Mouse (Mus musculus) erythroblast, adult 5-6 weeks (primary cell): ENCODE measurements at regions not wholly inside any gene's neighbourhood (a gene's known extent, or its start where the extent isn't known, plus 50 kb on each side); places are given as distances from the start of the nearest gene placed in this dataset.
"Not testable (repeated sequence)": the region's sequence is repeated elsewhere in the genome, so short reads cannot be mapped to it uniquely, and the experiment has no call there.

ENCODE experiments used
- ATAC-seq: replicated peaks from 2 replicates; pipeline ENCODE4 v1.8.0; 2016; ENCODE audit warnings: moderate number of reproducible peaks, mild to moderate bottlenecking, moderate TSS enrichment, inconsistent platforms; ENCODE audit not compliant: poor library complexity, low FRiP score, severe bottlenecking

DNA sequence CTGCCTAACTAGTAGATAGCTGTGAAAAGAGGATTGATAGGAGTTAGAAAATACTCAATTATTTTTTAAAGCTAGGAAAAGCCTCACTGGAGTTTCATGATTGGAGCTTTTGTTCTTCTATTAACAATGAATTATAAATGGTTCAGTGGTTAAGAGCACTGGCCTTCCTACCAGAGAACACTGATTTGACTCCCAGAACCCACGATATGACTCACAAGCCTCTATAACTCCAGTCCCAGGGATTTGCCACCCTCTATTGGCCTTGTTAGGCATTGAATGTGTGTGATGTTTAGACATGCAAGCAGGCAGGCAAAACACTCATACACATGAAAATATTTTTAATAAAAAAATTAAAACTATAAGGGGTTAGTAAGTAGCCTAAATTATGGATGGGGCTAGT lies 704.4 kb downstream of the Rapgef2 start:
- ATAC-seq = no peak

DNA sequence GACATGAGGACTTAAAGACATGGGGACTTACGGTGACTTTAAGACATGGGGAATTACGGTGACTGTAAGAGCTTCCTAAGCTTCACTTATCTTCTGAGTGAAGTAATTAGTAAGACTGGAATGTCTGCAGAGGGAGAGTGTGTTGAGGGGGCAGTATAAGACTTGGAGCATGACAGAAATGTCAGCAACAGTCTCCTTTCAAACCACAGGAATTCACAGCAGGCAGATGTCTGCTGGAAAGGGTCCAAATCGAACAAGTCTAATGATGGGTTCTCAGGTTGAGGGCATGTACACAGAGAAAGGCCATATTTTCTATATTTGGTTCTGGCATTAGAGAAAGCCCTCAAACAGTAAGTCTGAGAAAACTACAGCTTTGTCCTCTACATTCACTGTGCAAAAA lies 705.2 kb downstream of the Rapgef2 start:
- no peak for ATAC-seq

DNA sequence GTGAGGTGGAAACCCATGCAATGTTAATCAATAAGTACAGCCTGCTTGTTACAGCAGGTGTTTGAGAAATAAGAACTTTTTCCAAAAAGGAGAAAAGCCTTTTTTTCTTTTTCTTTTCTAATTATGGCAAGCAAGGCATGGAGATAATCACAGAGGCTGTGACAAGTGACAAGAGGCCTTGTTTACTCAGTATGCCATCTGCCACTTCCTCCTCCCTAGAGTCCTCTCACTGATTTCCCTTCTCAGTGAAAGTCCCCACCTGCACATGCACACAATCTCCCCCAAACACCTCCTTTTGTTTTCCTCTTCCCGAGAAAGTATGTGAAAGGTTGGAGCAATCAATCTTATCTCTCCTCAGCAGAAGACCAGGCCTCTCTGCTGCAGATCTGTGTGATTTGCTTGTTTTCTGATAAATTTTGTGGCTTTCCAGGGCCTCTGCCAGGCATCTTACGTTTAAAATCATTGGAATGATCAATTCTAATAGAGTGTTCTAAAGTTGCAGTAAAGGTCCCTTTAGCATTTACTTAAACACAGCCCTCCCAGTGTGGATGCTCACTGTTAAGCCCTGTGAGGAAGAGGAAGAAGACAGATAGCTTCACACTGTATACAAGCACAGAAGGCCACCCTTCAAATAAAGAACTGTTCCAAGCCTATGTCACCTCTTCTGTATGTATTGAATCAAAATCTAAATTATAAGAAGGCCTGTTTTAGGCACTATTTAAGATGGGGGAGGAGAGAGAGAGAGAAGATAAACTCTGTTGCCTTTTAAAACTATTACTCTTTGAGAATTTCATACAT lies 710.5 kb downstream of the Rapgef2 start:
- no peak for ATAC-seq

DNA sequence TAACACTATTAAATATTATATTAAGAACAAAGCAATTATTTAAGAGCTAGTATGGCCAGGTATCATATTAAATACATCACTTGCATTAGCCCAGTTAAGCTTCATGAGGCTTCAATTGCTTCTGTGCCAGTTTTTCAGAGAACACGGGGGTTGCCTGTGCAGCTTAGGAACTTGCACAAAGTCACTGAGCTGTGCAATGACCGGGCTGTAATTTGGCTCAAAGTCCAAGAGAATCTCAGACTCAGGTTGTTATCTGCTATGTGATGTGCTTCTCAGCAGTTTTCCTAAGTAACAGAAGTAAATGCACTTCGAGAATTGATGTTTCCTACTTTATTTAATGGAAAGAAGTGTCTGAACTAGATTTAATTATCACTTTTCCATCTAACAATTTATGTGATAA lies 711.5 kb downstream of the Rapgef2 start:
- ATAC-seq = no peak

DNA sequence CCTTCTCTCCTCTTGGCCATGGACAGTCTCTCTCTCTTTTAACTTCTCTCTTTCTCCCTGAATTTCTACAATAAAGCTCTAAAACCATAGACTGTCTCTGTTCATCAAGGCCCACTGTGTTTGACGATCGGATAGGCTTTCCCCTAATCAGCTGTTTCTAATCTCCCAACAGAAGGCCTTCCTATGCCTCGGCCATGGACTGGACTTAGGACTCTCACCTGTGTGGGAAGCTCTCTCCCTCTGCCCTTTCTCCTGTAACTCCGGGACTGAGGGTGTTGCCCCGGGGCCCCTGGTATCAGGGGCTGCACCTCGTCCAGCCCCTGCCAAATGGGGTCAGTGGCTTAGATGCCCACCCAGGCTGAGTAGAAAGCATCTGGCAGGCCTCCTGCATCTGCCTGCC lies 713.0 kb downstream of the Rapgef2 start:
- ATAC-seq = no peak

DNA sequence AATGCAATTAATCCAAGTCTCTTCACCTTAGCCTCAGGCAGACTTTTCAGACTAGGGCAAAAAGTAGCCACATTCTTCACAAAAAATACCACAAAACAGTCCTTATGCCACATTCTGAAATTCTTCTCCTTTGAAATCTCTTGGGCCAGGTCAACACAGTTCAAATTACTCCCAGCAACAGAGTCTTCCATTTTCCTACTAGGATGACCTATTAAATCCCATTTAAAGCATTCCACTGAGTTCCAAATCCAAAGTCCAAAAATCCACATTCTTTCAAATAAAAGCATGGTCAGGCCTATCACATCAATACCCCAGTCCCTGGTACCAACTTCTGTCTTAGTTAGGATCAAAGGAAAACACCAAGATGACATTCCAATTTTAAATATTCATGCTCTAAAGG lies 721.4 kb downstream of the Rapgef2 start:
- not testable (repeated sequence) for ATAC-seq
